Mouse (Mus musculus) CD4-positive helper T cell, adult 2 months (primary cell): ENCODE data around the gene Mb21d2.

Experiments
- DNase-seq: peaks from one replicate; pipeline ENCODE4 v3.0.0-alpha.2; 2012; ENCODE audit warnings: low read depth, missing footprints, low spot score

Gene Mb21d2

DNA sequence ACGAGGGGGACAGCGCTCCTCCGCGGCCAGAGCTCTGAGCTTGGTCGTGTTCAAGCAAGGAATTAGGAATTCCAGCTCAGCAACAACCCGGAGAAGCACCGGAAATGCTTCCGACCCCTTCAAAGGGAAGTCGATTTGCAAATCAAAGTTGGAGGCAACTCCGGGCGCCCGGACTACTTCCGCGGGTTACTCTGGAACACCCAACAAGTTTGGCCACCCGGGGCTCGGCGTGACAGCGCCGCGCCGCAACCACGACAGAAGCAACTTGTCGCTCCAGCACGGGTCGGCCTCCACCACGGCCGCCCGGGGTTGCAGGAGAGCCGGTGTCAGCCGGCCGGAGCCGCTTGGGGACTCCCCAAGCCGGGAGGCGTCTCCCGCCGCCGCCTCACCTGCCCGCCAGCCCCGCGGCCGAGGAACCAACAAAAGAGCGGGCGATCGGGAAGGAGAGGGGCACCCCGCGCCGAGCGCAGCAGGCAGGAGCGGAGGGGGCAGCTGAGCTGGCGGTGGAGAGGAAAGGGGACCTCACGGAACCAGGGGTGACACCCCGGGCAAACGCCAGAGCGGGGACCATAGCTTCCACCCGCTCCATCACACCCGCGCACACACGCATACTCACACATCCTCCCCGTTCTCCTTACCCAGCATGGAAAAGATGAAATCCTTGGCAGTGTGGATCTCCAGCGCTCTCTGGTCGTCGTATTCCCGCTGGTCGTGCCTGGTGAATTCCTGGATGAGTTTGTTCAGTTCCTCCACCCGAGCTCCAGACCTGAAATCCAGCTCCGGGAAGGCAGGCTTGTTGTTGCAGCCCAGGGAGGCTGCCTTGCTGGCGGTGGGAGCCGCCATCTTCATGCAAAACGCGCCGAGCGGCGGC is at the start of gene Mb21d2:
Gene Mb21d2, minus strand, starts transcription at position 859 of the 871 bp plus-strand sequence.
- DNase-seq = no peak

DNA sequence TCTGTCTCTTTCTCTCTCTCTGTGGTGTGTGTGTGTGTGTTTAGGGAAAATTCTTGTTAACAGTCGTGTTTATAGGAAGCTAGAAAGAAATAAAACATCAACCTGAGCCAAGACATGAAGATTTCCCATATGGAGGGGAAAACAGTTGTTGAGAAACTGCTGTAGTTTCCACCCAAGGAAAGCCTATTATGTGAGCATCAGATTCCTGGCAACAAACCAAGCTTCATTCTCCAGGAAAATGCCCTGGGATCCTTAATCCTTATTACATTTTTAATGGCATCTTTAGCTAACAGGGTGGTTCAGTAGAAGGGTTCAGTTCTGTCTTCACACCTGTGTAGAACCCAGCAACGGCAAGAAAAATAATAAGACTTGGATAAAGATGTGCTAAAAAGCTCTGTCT is 36.8 kb upstream of the Mb21d2 start:
- no peak for DNase-seq

DNA sequence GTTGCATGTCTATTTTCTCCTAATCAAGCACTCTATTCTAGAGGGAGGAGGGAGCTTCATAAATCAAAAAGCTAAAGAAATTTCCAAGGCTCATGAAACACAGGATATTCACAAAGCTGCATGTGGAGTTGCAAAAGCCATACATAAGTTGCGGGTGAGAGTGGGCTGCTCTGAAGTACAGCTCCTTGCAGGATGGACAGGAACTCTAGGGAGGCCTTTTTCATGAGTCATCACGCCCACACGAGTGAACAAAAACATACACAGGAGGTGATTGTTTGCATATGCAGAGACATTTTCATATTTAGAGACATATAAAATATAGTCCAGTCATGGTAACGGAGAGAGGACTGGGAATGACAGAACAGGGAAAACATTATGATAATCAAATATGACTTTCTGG is 34.6 kb upstream of the Mb21d2 start:
- DNase-seq = no peak

DNA sequence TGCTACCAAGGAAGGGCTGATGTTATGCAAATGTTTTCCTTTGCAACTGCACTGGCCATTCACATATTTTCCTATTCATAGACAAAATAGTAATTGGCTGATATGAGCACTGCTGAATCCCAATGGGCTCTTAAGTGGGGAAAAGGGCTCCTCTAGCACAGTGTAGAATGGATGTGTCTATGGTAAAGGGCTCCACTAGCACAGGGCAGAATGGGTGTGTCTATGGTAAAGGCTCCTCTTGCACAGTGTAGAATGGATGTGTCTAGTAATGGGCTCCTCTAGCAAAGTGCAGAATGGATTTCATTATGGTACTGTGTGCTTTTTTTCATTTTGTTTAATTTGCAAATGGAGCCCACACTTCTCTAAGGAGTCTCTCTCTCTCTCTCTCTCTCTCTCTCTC is 33.5 kb upstream of the Mb21d2 start:
- DNase-seq = no peak

DNA sequence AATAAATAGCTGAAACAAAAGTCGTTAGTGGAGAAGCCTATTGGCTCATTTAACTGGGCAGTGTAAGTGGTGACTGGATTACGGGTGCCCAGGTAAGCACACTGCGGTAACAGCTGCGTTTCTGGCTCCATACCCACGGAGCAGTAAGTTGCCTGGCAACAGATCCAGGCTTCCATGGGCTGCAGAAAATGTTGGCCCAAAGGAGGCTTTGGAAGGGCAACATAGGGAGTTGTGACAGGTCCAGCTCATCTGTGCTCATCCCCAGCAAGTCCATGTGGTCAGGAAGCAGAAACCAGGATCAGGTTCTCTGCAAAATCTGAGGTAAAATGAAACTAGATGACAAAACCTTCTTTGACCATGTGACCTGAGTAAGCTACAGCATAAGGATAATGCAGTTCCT is 20.3 kb upstream of the Mb21d2 start:
- no peak for DNase-seq

DNA sequence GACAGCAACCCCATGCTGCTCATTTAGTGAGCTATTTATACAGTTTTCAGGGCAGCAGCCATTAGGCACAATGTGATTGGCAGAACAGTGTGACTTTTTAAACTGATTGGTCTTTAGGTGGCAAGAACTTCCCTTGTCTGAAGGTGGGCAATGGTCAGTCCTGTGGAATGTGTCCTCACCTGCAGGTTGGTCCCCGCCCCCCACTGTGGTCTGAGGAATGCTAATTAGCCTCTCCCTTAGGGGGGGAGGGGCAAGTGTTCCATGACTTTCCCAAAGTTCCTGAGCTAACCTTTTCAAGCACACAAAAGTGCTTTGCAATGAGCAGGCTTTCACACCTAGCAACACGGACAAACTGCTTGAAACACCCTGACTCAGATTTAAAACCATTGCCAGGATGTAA is 13.8 kb upstream of the Mb21d2 start:
- no peak for DNase-seq

DNA sequence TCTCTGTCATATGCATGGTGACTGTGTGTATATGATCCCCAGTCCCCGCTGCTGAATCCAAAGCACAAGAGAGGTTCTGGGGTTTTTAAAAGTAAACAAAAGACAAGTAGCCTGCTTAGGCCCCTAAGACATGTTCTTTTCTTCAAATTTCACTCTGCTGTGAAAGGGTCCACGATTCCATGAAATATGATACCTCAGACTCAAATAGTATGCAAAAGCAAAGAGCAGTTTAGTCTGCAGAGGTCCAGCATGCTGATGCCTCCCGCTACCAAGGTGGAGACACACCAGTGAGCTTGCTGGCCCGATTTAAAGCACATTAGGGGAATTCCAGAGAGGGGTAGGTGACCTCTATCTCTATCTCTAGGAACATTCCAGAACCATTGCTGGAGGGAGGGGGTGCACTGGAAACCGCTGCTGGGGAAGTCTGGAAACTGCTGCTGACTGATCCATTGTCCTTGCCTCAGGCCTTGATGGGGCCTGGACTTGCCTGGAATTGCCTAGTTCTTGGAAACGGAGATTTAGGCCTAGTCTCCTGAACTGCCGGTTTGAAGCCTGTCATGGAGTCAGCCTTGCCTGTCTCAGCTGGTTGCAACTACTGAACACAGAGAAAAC is 6.8 kb upstream of the Mb21d2 start:
- no peak for DNase-seq

DNA sequence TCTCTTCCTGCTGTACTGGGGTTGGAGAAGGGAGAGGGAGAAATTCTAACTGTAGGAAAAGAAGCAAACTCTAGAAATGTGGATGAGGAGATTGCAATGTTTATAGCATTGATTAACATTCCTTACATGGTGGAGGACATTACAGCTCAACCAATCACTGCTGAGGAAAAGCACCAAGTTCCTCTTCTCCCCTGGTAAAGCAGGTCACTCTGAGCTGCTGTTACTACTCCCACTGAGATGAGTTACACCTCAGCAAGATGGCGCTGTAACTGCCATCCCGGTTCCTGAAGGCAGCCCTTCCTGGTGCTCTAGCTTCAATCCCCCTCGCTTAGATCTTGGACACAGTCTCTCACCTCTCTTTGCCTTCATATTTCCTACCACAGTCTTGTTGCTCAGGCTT is 6.2 kb upstream of the Mb21d2 start:
- no peak for DNase-seq

DNA sequence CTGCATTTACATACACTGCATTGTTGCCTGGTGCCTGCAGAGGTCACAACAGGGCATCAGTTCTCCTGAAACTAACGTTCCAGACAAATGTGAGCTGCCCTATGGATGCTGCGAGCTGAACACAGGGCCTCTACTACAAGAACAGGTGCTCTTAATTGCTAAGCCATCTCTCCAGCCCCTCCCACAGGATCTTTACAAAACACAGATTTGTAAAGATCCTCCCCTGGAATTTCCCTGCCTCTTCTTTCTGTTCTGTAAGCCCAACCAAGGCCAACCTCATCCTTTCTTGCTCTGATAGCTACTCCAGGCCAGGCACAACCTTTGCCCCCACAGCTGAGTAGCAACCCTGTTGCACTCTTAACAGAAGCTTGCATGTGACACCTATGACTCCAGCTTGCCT is 1.7 kb upstream of the Mb21d2 start:
- no peak for DNase-seq

DNA sequence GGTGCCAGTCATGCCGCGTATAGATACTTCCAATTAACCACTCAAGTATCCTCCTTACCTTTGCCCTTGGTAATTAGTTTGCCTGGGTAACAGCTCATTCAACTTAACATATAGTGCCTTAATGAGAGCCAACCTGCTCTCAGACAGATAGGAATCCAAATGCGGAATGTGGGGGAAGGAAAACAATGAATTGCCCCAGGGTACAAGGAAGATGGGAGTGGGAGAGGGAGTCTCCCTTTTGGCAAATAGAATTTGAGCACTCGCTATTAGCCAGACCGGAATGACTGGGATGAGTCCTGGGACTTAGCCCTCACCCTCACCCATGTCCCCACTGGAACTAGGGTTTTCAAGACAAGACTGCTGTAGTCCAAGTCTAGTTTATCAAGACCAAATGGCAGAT is 953 bp upstream of the Mb21d2 start:
- DNase-seq = no peak

DNA sequence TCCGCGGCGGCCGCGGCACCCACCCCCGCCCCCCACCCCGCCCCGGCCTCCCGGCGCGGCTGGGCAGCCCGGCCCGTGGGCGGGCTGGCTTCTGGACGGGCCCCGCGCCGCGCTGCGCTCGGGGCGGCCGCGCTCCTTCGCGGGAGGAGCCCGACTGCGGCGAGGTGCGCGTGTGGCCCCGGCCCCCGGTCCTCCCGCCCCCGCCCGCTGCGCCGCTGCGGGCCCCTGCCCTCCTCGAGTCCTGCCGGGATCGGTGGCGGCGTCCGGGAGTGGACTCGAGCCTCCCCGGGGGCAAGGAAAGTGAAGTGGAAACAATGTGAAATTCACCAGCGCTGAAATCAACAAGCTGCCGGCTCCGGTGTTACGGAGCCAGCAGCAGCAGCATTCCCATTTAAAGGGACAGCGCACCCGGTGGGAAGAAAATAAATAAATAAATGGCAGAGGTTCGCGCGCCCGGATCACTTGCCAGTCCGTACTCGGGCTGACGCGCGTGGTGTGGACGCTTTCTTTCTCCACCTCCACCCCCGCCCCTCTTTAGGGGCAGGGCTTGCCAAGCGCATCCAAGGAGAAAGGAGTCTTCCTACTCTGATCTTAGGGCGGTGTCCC is 316 bp upstream of the Mb21d2 start:
- no peak for DNase-seq

DNA sequence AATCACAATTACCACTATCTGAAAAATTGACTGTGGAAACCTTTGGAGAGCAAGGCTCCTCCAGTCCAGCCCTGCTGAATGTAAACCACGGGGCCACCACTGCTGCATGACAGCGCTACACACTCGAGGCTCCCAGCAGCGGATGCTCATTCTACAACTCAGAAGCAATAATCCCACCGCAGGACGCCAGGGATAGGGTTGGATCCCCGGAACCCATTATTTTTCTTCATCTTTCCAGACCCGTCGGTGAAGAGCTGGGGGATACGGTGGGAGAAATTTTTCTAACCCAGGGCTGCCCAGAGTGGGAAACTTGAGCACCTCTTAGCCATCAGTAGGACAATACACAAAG is 1.0 kb downstream of the Mb21d2 start:
- DNase-seq = no peak

DNA sequence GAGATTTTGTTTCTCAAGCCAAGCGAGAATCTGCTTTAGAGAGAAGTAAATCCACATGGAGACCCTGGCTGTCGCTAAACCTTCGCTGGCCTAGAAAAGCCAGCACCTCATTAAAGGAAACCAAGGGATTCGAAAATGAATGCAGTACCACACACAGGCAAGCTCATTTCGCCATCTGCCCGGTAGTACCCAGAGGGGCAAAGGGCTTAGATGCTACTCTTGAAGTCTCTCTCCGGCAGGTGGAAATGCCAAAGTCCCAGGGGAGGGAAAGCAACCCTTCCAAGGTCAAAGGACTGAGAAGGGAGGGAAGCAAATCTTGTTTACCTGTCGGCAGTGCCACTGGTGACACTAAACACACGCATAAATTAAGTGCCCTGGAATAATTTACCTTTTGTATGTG is 2.1 kb downstream of the Mb21d2 start:
- no peak for DNase-seq

DNA sequence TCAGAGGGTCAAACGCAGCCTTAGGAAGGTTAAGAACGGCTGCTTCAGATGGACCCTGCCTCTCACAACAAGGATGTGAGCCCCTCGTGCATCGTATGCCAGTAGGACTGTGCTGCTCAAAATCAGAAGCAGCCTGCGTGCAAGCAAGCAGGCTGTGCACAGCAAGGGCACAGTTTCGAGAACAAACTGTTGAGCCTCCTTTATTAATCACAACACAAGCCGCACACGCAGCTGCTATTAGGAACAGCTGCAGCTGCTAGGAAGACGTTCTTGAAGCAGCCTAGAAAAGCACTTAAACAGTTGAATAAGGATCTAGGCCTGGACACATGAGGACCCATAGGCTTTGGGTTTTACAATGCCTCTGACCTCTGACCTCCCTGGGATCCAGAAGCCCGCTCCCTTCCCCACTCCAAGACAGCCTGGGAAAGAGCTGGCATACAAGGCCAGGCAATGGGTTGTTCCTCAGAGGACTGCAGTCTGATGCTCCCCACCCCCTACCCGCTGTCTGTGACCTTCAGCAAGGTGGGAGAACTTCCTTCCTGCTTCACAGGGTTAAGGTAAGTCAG is 10.1 kb downstream of the Mb21d2 start:
- DNase-seq = no peak

DNA sequence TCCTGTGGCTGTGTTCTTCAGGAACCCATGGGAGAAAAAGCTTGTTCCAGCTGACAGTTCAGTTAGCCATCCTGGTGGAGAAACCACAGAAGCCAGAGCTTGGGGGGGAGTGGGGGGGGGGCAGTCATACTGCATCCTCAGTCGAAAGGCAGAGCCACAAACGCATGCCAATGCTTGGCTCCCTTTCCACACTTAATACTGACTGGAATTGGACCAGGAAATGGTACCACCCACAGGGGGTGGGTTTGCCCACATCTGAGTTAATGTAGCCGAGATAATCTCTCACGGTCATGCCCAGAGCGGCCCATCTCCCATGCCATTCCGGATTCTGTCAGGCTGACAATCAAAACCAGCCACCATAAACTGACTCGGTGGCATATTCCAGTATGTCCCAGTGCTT is 14.1 kb downstream of the Mb21d2 start:
- no peak for DNase-seq

DNA sequence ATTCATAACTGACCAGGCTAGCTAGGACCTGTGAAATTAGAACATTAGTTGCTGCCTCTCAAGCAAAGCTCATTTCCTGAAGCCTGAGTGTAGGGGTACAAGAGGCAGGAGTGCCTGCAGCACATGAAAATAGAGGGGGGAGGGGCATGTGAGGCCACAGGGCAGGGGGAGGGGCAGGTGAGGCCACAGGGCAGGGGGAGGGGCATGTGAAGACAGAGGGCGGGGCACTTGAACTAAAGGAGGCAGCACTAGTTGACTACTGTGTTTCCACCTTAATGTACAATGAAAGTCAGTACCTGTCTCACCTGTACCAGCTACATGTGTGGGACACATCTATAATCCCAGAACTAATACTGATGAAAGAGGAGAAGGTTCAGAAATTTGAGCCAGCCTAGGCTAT is 14.8 kb downstream of the Mb21d2 start:
- DNase-seq = no peak

DNA sequence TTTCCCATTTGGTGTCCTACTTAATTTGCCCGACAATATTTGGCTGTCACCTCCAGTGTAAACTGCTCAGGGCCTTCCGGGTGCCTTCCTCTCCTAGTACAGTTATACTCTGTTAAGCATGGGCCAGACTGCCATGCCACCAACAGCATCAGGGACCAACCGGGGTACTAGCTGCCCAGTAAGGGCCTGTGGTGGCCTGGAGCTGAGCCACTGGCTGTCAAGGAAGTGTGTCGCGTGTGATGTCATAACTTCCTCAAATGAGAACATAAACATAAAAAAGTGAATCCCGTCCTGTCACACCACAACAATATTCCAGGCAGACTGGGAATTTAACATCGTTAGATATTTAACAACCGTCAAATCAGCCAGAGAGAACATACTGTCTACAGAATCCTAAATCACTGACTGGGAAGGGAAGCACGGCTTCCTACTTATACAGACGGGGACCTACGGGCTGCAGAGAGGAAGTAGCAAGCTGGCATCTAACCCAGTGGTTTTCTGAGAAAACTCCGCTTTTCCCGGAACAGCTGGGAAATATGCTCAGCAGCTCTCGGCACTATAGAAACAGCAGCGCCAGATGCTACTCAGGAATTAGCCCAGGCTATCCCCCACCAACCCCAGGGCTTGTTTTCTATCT is 17.9 kb downstream of the Mb21d2 start:
- no peak for DNase-seq

DNA sequence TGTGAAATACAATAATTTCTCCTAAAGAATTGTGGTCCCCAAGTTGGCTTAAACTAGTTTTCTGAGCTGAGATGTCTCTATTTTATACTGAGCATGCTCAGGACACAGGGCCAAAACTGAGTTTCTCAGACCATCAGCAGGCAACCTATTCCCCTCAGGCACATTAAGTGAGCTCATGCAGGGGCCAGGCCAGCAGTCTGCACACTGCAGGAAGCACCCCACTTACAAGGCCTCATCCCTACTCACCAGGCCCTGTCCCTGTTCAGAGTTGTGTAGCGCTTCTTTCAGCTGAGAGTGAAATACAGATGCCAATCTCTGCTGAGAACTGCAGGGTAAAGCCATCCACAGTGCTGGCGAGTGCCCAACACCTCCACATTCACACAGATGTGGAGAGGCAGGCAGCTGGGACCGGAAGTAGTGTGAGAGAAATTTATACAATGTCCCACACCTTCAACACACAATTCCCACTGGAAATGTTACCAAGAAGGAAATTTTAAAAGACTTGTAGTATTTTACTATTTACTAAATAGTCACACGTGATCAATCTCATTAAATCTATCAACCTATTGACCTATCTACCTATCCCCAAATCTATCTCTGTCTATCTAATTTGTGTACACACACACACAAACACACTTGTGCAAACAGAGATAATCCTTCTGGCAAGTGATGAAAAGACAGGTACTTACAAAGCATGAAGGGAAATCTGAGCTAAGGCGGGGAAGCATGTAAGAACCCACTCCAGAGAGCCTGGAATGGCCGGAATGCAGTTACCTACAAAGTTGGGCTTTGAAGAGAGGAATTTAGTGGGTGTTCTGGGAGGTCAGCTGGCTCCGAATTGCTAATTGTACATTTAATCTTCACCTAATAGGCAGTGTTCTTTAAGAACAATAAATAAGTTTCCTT is 22.9 kb downstream of the Mb21d2 start:
- no peak for DNase-seq

DNA sequence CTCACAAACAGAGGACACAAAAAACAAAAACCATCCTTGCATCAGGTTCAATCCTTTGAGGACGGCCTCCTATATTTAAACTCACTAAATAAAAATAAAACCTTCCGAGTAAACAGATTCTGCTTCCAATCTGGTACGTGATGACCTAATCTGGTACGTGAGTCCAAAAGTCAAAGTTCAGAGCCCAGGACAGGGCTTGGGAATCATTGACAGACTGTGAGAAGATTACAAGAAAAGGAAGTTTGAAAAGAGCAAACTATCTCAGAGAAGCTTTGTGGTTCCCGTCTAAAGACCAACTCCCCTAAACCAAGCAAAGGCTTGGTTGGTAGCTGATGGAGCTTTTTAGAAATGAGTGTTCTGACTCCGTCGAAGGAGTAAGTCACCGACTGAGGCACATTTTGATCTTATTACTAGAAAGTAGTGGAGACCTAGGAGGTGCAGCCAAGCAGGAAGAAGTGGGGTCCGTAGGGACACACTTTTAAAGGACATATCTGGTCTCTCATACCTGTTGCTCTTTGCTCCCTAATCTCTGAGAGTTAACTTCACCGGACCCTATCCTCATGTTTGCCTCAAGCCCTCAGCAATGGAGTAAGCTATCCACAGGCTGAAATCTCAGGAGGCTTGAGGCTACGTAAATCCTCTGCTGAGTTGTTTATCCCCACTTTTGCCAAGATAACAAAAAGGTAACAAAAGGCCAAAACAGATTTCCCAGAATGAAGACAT is 23.7 kb downstream of the Mb21d2 start:
- DNase-seq = no peak
